Mouse (Mus musculus): ENCODE measurements around the gene Gm10647.

DNA sequence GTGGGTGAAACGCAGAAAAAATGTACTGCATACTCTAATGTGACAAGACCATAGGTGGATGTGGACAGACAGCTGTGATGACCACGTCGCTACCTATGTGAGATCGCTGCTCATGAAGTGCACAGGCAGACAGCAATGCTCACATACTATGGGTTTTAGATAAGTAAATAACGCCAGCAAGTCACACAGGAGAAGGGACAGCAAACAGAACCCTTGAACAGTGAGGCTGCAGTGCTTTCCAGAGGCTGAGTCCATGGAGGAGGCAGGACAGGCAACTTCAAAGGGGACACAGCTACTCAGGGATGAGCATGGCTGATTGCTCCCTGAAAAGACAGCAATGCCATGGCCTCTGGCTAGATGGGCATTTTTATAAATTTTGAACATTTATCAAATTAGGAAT lies 50.0 kb downstream of the Gm10647 start:
- TF ChIP-seq EP300 (IDR thresholded peaks at IDR 0.05; ENCODE audit: insufficient read depth, low read depth, low read length): no peak
- TF ChIP-seq POLR2A (IDR thresholded peaks at IDR 0.05; ENCODE audit: insufficient read depth, low read depth, low read length): no peak
